Mouse (Mus musculus) lung, postnatal 0 days (tissue): ENCODE measurements around the gene Fam169b. TPM values are rescaled to one million over a fixed set of nuclear protein-coding genes. Genes with fewer than 3 reads are reported as not detected.

Experiments
- ATAC-seq: fragments of 200-750 bp; cut with Nextera tagmentation; 2 replicates; pipeline ENCODE4 v1.8.0; 2017; ENCODE audit warnings: moderate library complexity
- DNase-seq: peaks from one replicate; pipeline ENCODE4 v3.0.0-alpha.2; 2016; ENCODE audit warnings: low spot score
- H3K27ac ChIP-seq: fragments of 300-500 bp; sonication (generic); 2 replicates; pipeline ENCODE4 v1.5.1; 2014; ENCODE audit warnings: antibody characterized with exemption, mild to moderate bottlenecking, low read length, mixed read lengths
- H3K27me3 ChIP-seq: fragments of 300-500 bp; sonication (generic); replicated peaks from 2 replicates; pipeline ENCODE4 v1.6.1; 2014; ENCODE audit warnings: low read length, mixed read lengths; ENCODE audit not compliant: insufficient read depth
- H3K36me3 ChIP-seq: fragments of 300-500 bp; sonication (generic); 2 replicates; pipeline ENCODE4 v1.6.1; 2014; ENCODE audit warnings: low read length, mixed read lengths; ENCODE audit not compliant: insufficient read depth
- H3K4me1 ChIP-seq: fragments of 300-500 bp; sonication (generic); 2 replicates; pipeline ENCODE4 v1.6.1; 2014; ENCODE audit warnings: antibody characterized with exemption, low read depth, low read length, mixed read lengths; ENCODE audit not compliant: insufficient read depth
- H3K4me2 ChIP-seq: fragments of 300-500 bp; sonication (generic); replicated peaks from 2 replicates; pipeline ENCODE4 v1.6.1; 2014; ENCODE audit warnings: low read depth, mild to moderate bottlenecking, low read length, moderate library complexity, mixed read lengths
- H3K4me3 ChIP-seq: fragments of 300-500 bp; sonication (generic); 2 replicates; pipeline ENCODE4 v1.5.1; 2014; ENCODE audit warnings: low read depth, low read length
- H3K9ac ChIP-seq: fragments of 300-500 bp; sonication (generic); replicated peaks from 2 replicates; pipeline ENCODE4 v1.6.1; 2014; ENCODE audit warnings: low read depth, mild to moderate bottlenecking
- H3K9me3 ChIP-seq: fragments of 300-500 bp; sonication (generic); 2 replicates; pipeline ENCODE4 v1.6.1; 2016; ENCODE audit warnings: low read length, mixed read lengths
- CTCF ChIP-seq: IDR thresholded peaks from 2 replicates; pipeline ENCODE4 v1.5.1; 2016; ENCODE audit warnings: antibody characterized with exemption, mild to moderate bottlenecking
- EP300 ChIP-seq: IDR thresholded peaks from 2 replicates; pipeline ENCODE4 v1.6.1; 2016; ENCODE audit warnings: antibody characterized with exemption, mild to moderate bottlenecking, control low read depth
- WGBS: fragments of 180-500 bp; shearing (Covaris S2); extraction: QIAGEN DNeasy Blood & Tissue Kit; methylation state at CpG from one replicate; pipeline ENCODE4 v1.1.7; 2014; 5-methylcytosine and 5-hydroxymethylcytosine counted together
- polyA plus RNA-seq: library from polyadenylated mRNA; unstranded; fragments of >200 nt; fragmentation: Nextera tagmentation; extraction: Ambion mirVana; gene quantifications from 2 replicates; pipeline ENCODE4 v1.2.1, GENCODE M21; 2015

Gene Fam169b
- polyA plus RNA-seq: 0.37 and 0.69 TPM in 2 replicates

DNA sequence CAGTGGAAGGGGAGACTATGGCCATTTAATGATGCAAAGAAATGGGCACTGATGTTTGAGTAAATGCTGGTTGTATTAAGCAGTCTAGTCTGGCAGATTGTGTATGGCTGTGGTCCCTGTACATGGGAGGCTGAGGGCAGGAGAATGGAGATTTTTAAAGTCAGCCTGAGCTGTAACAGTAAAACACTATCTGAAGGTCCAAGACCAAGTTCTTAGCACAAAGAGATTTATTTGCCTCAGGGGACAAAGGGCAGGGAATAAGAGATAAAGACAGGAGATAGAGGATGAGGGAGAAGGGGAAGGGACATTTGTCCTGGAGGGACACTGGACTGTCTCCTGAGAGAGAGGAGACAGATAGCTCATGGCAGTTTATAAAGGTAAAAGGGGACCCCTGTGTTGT is at the start of gene Fam169b:
Gene Fam169b (plus strand): TSS at position 325 of the 400 bp plus-strand sequence.
- H3K9me3 ChIP-seq: no peaks in the 10 kb centered on the region
- H3K27ac ChIP-seq: no peak within 1 kb of the TSS
- H3K9ac ChIP-seq: no peak within 1 kb of the TSS
- H3K4me1 ChIP-seq: no peaks in the 10 kb centered on the region; the same call in 1 of the 2 replicates
- DNase-seq (no peak), ATAC-seq (no peak)
- no peak within 1 kb of the TSS for H3K4me2 ChIP-seq
- H3K36me3 ChIP-seq: no peaks in the 10 kb centered on the region
- no peak within 1 kb of the TSS for H3K4me3 ChIP-seq
- no peaks in the 10 kb centered on the region for H3K27me3 ChIP-seq
- TF ChIP-seq CTCF (no peak), EP300 (no peak)

DNA sequence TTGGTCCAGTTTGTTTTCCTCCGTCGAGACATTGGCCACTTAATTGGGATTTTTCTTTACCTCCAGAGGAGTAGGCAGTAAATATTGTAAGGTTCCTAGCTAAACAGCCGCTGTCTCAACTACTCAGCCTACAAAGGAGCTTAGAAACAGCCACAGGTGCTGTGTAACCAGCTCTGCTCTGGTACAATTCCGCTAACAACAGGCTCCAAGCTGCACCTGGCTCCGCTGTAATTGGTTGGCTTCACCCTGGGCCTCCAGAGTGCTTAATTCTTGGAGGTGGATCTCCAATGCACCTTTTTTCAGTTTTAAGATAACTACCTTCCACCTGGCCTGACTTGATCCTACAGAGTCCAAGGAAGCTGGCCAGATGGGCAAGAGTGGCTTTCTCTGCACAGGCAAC is 49.6 kb upstream of the Fam169b start:
- no peak for TF ChIP-seq CTCF
- TF ChIP-seq EP300: no peak
- no peaks in the 10 kb centered on the region for H3K4me1 ChIP-seq
- no peak overlapping the region for H3K4me3 ChIP-seq
- ATAC-seq (no peak), DNase-seq (no peak)
- no peak overlapping the region for H3K9ac ChIP-seq
- peaks cover 25% of the 10 kb centered on the region for H3K36me3 ChIP-seq
- WGBS: 95% methylated on average over 5 of the region's 5 CpGs
- no peak overlapping the region for H3K27ac ChIP-seq
- H3K4me2 ChIP-seq: no peak overlapping the region
- no peaks in the 10 kb centered on the region for H3K27me3 ChIP-seq
- H3K9me3 ChIP-seq: no peaks in the 10 kb centered on the region

DNA sequence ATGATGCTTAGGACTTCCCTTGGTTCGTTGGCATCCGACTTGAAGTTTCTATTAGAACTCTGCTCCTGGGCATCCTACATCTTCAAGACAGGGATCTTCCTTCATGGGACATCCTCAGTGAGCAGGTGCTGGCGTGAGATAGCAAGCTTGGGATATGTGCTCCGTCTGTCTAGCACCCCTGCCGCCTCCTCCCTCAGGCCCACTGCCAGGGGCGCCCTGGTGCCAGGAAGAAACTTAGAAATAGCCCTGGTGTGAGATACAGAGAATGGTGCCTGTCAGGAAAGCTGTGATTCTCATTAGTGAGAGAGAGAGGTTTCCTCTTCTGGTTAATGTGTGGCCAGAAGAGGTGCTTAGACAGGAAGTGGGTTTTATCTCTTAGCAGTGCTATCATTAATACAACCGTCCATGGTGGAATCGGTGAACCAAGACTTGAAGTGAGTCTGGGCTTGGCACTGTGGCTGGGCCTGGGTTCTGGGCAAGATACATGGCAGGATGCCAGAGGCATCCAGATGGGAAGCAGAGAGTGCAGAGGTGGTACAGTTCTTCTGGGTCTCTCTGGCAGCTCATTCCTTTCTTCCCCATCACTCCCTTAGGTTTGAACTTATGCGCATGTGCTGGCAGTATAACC is 48.1 kb upstream of the Fam169b start:
- 79% methylated on average over 9 of the region's 9 CpGs for WGBS
- H3K27ac ChIP-seq: no peak overlapping the region

DNA sequence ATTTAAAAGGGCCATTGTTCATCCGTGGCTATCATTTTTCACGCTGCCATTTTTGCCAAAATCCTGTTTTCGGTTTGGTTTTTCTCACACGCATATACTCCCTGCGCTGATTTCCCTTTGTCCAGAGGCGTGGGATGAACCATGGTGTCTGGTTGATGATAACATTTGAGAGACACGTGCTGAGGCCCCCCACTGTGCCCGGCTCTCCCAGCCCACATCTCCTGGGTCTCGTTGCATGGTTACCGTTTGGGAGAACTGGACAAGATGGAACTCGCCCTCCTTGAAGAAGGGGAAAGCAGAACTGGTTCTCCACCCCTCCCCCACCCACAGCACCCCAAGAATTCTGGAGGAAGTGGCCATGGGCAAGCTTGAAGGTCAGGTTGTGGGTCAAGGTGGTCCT is 46.6 kb upstream of the Fam169b start:
- 84% methylated on average over 11 of the region's 11 CpGs for WGBS
- DNase-seq (no peak), ATAC-seq (no peak)
- no peak overlapping the region for H3K4me2 ChIP-seq
- TF ChIP-seq CTCF (no peak), EP300 (no peak)
- H3K27ac ChIP-seq: no peak overlapping the region
- H3K4me1 ChIP-seq: no peaks in the 10 kb centered on the region
- H3K36me3 ChIP-seq: peaks cover 22% of the 10 kb centered on the region; the same call in 1 of the 2 replicates
- H3K4me3 ChIP-seq: no peak overlapping the region
- H3K9ac ChIP-seq: no peak overlapping the region
- H3K9me3 ChIP-seq: no peaks in the 10 kb centered on the region
- H3K27me3 ChIP-seq: no peaks in the 10 kb centered on the region

More for the DNA sequence above, 48.1 kb upstream of the Fam169b start:
- TF ChIP-seq CTCF (no peak), EP300 (no peak)
- no peaks in the 10 kb centered on the region for H3K27me3 ChIP-seq
- H3K4me3 ChIP-seq: no peak overlapping the region
- no peaks in the 10 kb centered on the region for H3K4me1 ChIP-seq
- H3K4me2 ChIP-seq: no peak overlapping the region
- no peak overlapping the region for H3K9ac ChIP-seq
- DNase-seq (no peak), ATAC-seq (no peak)
- peaks cover 26% of the 10 kb centered on the region for H3K36me3 ChIP-seq
- H3K9me3 ChIP-seq: no peaks in the 10 kb centered on the region

DNA sequence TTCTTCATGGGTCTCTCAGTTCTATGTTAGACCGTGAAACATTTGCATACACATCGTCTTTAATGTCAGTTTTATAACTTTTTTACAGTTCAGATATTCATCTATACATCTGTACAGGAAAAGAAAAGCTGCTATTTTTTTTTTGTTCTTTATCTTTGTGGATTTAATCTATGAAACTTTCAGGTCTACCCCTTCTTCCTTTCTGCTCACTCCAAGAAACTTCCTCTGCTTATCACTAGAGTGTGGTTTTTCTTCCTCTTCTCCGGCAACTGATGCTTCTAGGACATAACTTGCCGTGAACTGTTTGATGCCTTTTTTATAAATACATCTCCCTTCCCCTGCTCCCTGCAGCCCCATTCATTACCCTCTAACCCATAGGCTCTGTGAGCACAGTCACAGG is 46.0 kb upstream of the Fam169b start:
- no peak overlapping the region for H3K4me2 ChIP-seq
- peaks cover 18% of the 10 kb centered on the region; the same call in 1 of the 2 replicates for H3K36me3 ChIP-seq
- H3K9me3 ChIP-seq: no peaks in the 10 kb centered on the region
- DNase-seq (no peak), ATAC-seq (no peak)
- no peaks in the 10 kb centered on the region for H3K4me1 ChIP-seq
- no peak overlapping the region for H3K4me3 ChIP-seq
- H3K9ac ChIP-seq: no peak overlapping the region
- no peaks in the 10 kb centered on the region for H3K27me3 ChIP-seq
- H3K27ac ChIP-seq: no peak overlapping the region
- TF ChIP-seq EP300 (no peak), CTCF (no peak)
- 65% methylated on average over 4 of the region's 4 CpGs for WGBS

DNA sequence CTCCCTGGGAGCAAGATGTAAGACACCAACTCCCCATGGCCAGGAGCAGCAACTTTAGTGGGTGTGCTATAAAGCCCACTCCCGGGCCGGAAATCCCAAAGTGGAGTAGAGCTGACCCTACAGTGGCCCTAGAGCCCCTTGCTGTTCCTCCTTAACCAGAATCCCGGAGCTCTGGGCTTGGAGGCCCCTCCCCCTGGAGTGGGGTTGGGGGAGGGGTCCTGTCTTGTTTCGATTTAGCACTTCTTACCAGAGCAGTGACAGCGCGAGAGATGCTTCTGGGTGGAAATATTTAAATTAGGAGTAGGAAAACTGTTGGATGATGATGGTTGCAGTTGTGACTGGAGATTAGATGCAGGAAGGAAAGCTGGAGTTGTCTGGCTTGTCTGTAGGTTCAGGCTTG is 45.1 kb upstream of the Fam169b start:
- no peaks in the 10 kb centered on the region for H3K4me1 ChIP-seq
- H3K36me3 ChIP-seq: peaks cover 16% of the 10 kb centered on the region; the same call in 1 of the 2 replicates
- DNase-seq: no peak
- WGBS: 59% methylated on average over 6 of the region's 6 CpGs
- no peak for ATAC-seq
- H3K27me3 ChIP-seq: no peaks in the 10 kb centered on the region
- H3K9me3 ChIP-seq: no peaks in the 10 kb centered on the region
- TF ChIP-seq EP300 (no peak), CTCF (no peak)
- H3K4me3 ChIP-seq: no peak overlapping the region
- no peak overlapping the region for H3K4me2 ChIP-seq
- no peak overlapping the region for H3K9ac ChIP-seq
- H3K27ac ChIP-seq: no peak overlapping the region
